Mouse (Mus musculus) small intestine, adult 2 months (tissue): ENCODE results near the gene Ccdc191.

Experiments
- CTCF ChIP-seq: fragments of 200-500 bp; IDR thresholded peaks from 2 replicates; pipeline ENCODE4 v1.5.1; 2012; ENCODE audit warnings: low read depth, mild to moderate bottlenecking, control low read depth, inconsistent platforms, low read length, moderate library complexity, mixed read lengths; ENCODE audit not compliant: insufficient replicate concordance, insufficient read length; ENCODE audit errors: extremely low read depth
- POLR2A ChIP-seq: fragments of 200-500 bp; IDR thresholded peaks from 2 replicates; pipeline ENCODE4 v1.6.1; 2012; ENCODE audit warnings: low read depth, mild to moderate bottlenecking, control low read depth, inconsistent platforms, low read length, moderate library complexity

DNA sequence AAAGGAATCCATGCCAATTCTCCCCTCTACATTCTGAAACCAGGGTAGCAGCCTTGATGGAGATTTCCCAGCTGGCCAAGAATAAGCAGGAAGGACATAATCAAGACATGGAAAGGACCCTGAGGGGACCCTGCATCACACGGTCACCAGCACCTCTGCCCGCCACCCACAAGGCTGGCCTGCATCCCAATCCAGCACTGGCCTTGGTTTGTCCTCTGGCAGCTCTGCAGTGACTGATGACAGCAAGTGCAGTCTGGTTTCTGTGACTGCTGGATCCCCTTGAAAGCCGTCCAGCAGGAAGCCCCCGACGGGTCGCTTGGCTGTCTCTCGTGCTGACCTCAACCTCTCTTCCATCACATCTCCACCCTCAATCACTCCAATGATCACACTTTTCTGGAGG, 18.2 kb upstream of the Ccdc191 start:
- TF ChIP-seq CTCF (no peak), POLR2A (no peak)
